Mouse (Mus musculus) heart, embryonic 16.5 days (tissue): Measurements from ENCODE around the gene D430041D05Rik. TPM values are rescaled to one million over a fixed set of nuclear protein-coding genes. Genes with fewer than 3 reads are reported as not detected.

Source experiments
- ATAC-seq: fragments of 200-750 bp; cut with Nextera tagmentation; replicated peaks from 2 replicates; pipeline ENCODE4 v1.8.0; 2017; ENCODE audit warnings: moderate number of reproducible peaks; ENCODE audit not compliant: insufficient read depth, low FRiP score; ENCODE audit errors: extremely low read depth
- H3K27ac ChIP-seq: fragments of 300-500 bp; sonication (generic); 2 replicates; pipeline ENCODE4 v1.5.1; 2014; ENCODE audit warnings: mild to moderate bottlenecking, low read length, control low read depth, moderate library complexity
- H3K27me3 ChIP-seq: fragments of 300-500 bp; sonication (generic); 2 replicates; pipeline ENCODE4 v1.6.1; 2014; ENCODE audit warnings: low read length, mixed read lengths; ENCODE audit not compliant: control insufficient read depth, insufficient read depth
- H3K36me3 ChIP-seq: fragments of 300-500 bp; sonication (generic); 2 replicates; pipeline ENCODE4 v1.6.1; 2014; ENCODE audit not compliant: control insufficient read depth, insufficient read depth
- H3K4me1 ChIP-seq: fragments of 300-500 bp; sonication (generic); 2 replicates; pipeline ENCODE4 v1.6.1; 2014; ENCODE audit warnings: low read length, mixed read lengths; ENCODE audit not compliant: control insufficient read depth, insufficient read depth
- H3K4me2 ChIP-seq: fragments of 300-500 bp; sonication (generic); 2 replicates; pipeline ENCODE4 v1.6.1; 2014; ENCODE audit warnings: low read depth, mild to moderate bottlenecking, control low read depth, low read length
- H3K4me3 ChIP-seq: fragments of 300-500 bp; sonication (generic); 2 replicates; pipeline ENCODE4 v1.5.1; 2014; ENCODE audit warnings: mild to moderate bottlenecking, control low read depth, low read length
- H3K9ac ChIP-seq: fragments of 300-500 bp; sonication (generic); 2 replicates; pipeline ENCODE4 v1.6.1; 2014; ENCODE audit warnings: low read length, control low read depth
- H3K9me3 ChIP-seq: fragments of 300-500 bp; sonication (generic); replicated peaks from 2 replicates; pipeline ENCODE4 v1.6.1; 2016; ENCODE audit warnings: low read length; ENCODE audit not compliant: control insufficient read depth
- WGBS: fragments of 180-500 bp; shearing (Covaris S2); extraction: QIAGEN DNeasy Blood & Tissue Kit; methylation state at CpG from one replicate; pipeline ENCODE4 v1.1.7; 2014; 5-methylcytosine and 5-hydroxymethylcytosine counted together
- polyA plus RNA-seq: library from polyadenylated mRNA; unstranded; fragments of >200 nt; fragmentation: Nextera tagmentation; extraction: Ambion mirVana; gene quantifications from 2 replicates; pipeline ENCODE4 v1.2.1, GENCODE M21; 2015

Gene D430041D05Rik
- polyA plus RNA-seq, 1 experiment from 2014 or later, result 0.20 TPM

GRCm38 (mm10) chr2:104219733-104220391 lies 191.0 kb downstream of the D430041D05Rik start:
- Histone ChIP-seq H3K36me3 (no peaks in the 10 kb centered on the region), H3K9ac (no peak overlapping the region), H3K27ac (no peak overlapping the region), H3K27me3 (no peaks in the 10 kb centered on the region), H3K4me2 (no peak overlapping the region), H3K9me3 (no peaks in the 10 kb centered on the region), H3K4me3 (no peak overlapping the region), H3K4me1 (no peaks in the 10 kb centered on the region)
- 65% methylated on average over 14 of the region's 14 CpGs for WGBS
- no peak for ATAC-seq

GRCm38 (mm10) chr2:104218588-104219065 lies 192.2 kb downstream of the D430041D05Rik start:
- 59% methylated on average over 9 of the region's 9 CpGs for WGBS
- no peaks in the 10 kb centered on the region for H3K27me3 ChIP-seq
- H3K27ac ChIP-seq, result no peak overlapping the region
- H3K4me2 ChIP-seq, result no peak overlapping the region
- no peaks in the 10 kb centered on the region for H3K4me1 ChIP-seq
- no peak for ATAC-seq
- no peak overlapping the region for H3K4me3 ChIP-seq
- no peak overlapping the region for H3K9ac ChIP-seq
- no peaks in the 10 kb centered on the region for H3K9me3 ChIP-seq
- H3K36me3 ChIP-seq, result no peaks in the 10 kb centered on the region

- H3K9ac ChIP-seq, result no peak overlapping the region
- no peaks in the 10 kb centered on the region for H3K4me1 ChIP-seq
- 61% methylated on average over 10 of the region's 10 CpGs for WGBS
- no peak overlapping the region for H3K4me2 ChIP-seq
- H3K36me3 ChIP-seq, result no peaks in the 10 kb centered on the region
- no peak overlapping the region for H3K27ac ChIP-seq
- no peaks in the 10 kb centered on the region for H3K9me3 ChIP-seq
- H3K27me3 ChIP-seq, result no peaks in the 10 kb centered on the region
- no peak overlapping the region for H3K4me3 ChIP-seq
- ATAC-seq, result no peak
Measured at GRCm38 (mm10) chr2:104218114-104218513, 192.7 kb downstream of the D430041D05Rik start.

DNA sequence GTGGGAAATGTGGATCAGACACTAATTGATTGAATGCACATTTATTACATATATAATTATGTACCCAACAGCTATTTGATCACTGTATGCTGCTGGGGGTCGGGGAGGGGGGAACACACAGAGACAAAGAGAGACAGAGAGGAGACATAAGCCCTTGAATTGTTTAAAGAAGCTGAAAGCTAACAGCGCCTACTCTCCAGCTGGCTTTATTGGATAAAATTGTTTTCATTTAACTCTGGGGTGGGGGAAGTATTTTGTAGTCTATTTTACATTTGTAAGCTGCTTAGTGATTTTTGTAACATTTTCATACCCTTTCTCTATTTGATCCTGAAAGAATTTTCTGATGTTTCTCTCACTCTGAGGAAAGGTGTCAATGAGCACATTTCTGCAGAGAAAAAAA lies 201.4 kb downstream of the D430041D05Rik start:
- Histone ChIP-seq H3K4me1 (no peaks in the 10 kb centered on the region), H3K27ac (no peak overlapping the region), H3K9me3 (no peaks in the 10 kb centered on the region), H3K27me3 (no peaks in the 10 kb centered on the region), H3K36me3 (no peaks in the 10 kb centered on the region), H3K4me3 (no peak overlapping the region), H3K4me2 (no peak overlapping the region), H3K9ac (no peak overlapping the region)
- WGBS, result 70% methylated on average over 2 of the region's 2 CpGs
- ATAC-seq, result no peak

DNA sequence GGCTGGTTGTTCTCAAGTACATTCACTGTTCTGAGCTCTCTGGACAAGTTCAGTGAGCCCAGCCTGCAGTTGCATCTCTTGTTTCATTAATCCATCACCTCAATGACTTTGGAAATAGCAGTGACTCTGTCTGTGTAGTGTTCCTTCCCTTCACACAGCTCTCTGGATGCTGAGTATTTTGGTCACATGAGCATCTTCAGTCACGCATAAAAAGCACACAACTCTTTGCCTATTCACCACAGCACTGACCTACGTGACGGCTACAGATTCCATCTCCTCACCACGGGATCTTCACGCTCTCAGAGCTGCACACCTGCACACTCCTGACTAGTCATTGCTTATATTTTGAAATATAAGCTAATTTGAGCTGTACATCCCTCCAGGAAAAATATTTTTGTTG lies 202.4 kb downstream of the D430041D05Rik start:
- no peak for ATAC-seq
- H3K4me1 ChIP-seq, result no peaks in the 10 kb centered on the region
- H3K27ac ChIP-seq, result no peak overlapping the region
- no peak overlapping the region for H3K4me2 ChIP-seq
- no peak overlapping the region for H3K9ac ChIP-seq
- no peak overlapping the region for H3K4me3 ChIP-seq
- WGBS, result 76% methylated on average over 5 of the region's 5 CpGs
- H3K9me3 ChIP-seq, result no peaks in the 10 kb centered on the region
- no peaks in the 10 kb centered on the region for H3K27me3 ChIP-seq
- no peaks in the 10 kb centered on the region for H3K36me3 ChIP-seq

GRCm38 (mm10) chr2:104207948-104208347 lies 202.9 kb downstream of the D430041D05Rik start:
- no peak overlapping the region for H3K4me2 ChIP-seq
- no peaks in the 10 kb centered on the region for H3K9me3 ChIP-seq
- no peaks in the 10 kb centered on the region for H3K4me1 ChIP-seq
- no peaks in the 10 kb centered on the region for H3K36me3 ChIP-seq
- 32% methylated on average over 10 of the region's 10 CpGs for WGBS
- no peaks in the 10 kb centered on the region for H3K27me3 ChIP-seq
- H3K4me3 ChIP-seq, result no peak overlapping the region
- no peak overlapping the region for H3K9ac ChIP-seq
- no peak overlapping the region for H3K27ac ChIP-seq
- ATAC-seq, result no peak

DNA sequence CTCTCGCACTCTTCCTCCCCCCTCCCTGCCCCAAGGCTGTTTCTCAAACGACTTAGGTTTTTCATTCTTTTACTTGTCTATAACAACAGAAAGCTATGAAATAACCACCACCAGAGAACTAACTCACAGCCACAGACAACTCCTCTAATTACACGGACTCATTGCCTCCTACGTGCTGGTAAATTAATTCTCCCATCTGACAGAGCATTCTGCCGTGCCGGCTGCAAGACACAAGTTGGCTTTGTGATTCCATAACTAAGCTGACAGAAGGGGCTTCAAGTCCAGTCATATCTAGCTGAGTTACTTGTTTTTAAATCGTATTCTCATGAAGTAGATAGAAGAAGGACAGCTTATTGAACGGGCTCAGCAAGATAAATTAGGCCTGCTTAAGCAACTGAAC lies 205.2 kb downstream of the D430041D05Rik start:
- Histone ChIP-seq H3K9ac (no peak overlapping the region), H3K4me1 (no peaks in the 10 kb centered on the region), H3K4me2 (no peak overlapping the region), H3K27ac (no peak overlapping the region), H3K9me3 (no peaks in the 10 kb centered on the region), H3K27me3 (no peaks in the 10 kb centered on the region), H3K36me3 (no peaks in the 10 kb centered on the region), H3K4me3 (no peak overlapping the region)
- WGBS, result 67% methylated on average over 8 of the region's 8 CpGs
- no peak for ATAC-seq

DNA sequence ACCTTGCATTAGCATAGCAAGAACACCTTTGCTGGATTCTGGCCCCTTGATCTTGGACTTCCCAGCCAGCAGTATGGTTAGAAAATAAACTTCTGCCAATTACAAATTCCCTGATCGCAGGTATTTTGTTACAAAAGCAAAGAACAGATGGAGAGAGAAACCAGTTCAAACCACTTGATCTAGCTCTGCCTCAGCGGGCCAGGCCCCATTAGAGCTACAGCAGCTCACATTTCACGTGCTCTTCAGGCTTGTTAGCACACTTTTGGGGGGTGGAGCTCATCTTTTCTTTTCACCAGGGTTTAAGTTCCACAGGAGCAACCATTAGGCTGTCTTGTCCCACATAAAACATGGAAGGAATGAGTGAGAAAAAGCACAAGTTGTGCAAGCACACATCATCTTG lies 210.6 kb downstream of the D430041D05Rik start:
- Histone ChIP-seq H3K27ac (no peak overlapping the region), H3K9me3 (no peaks in the 10 kb centered on the region), H3K36me3 (no peaks in the 10 kb centered on the region), H3K4me3 (no peak overlapping the region), H3K4me2 (no peak overlapping the region), H3K4me1 (0 out of 2 replicates have a peak, but pooled peaks cover 2% of the 10 kb centered on the region), H3K9ac (no peak overlapping the region), H3K27me3 (no peaks in the 10 kb centered on the region)
- 56% methylated on average over 3 of the region's 3 CpGs for WGBS
- ATAC-seq, result no peak

DNA sequence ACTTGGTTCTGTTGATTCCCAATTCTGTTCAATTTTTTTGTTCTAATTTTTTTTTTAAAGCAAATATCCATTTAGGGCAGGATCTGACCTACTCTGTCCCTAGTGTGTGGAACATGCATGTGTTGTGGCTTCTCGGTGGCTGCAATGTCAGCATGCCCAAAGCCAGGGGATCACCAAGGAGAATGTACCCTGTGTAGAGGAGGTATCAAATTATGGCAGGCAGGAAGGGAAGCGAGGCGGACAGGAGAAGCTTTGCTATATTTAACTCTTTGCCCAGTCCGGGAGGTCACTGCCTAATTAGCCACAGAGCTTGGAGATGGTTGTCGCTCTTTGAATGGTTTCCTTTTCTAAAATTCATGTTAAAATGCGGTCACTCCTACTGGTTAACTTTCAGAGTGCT lies 212.6 kb downstream of the D430041D05Rik start:
- Histone ChIP-seq H3K27ac (no peak overlapping the region), H3K4me3 (no peak overlapping the region), H3K4me1 (0 out of 2 replicates have a peak, but pooled peaks cover 2% of the 10 kb centered on the region), H3K36me3 (no peaks in the 10 kb centered on the region), H3K4me2 (no peak overlapping the region), H3K27me3 (no peaks in the 10 kb centered on the region), H3K9me3 (no peaks in the 10 kb centered on the region), H3K9ac (no peak overlapping the region)
- 52% methylated on average over 6 of the region's 6 CpGs for WGBS
- ATAC-seq, result no peak
